Mouse (Mus musculus) hindbrain, embryonic 14.5 days (tissue): Measurements from ENCODE around the gene Olfr510. TPM values are rescaled to one million over a fixed set of nuclear protein-coding genes. Genes with fewer than 3 reads are reported as not detected.
"Not testable (repeated sequence)": the region's sequence is repeated elsewhere in the genome, so short reads cannot be mapped to it uniquely, and the experiment has no call there.

ENCODE experiments used
- ATAC-seq: fragments of 200-750 bp; cut with Nextera tagmentation; 2 replicates; pipeline ENCODE4 v1.8.0; 2017; ENCODE audit warnings: moderate number of reproducible peaks, mild to moderate bottlenecking, moderate TSS enrichment, moderate library complexity; ENCODE audit not compliant: low FRiP score
- DNase-seq: peaks from one replicate; pipeline ENCODE4 v3.0.0-alpha.2; 2015; ENCODE audit warnings: low spot score
- H3K27ac ChIP-seq: fragments of 300-500 bp; sonication (generic); 2 replicates; pipeline ENCODE4 v1.5.1; 2014; ENCODE audit warnings: mild to moderate bottlenecking, moderate library complexity
- H3K27me3 ChIP-seq: fragments of 300-500 bp; sonication (generic); 2 replicates; pipeline ENCODE4 v1.6.1; 2014; ENCODE audit warnings: mild to moderate bottlenecking, low read length, mixed read lengths; ENCODE audit not compliant: control insufficient read depth, insufficient read depth
- H3K36me3 ChIP-seq: fragments of 300-500 bp; sonication (generic); replicated peaks from 2 replicates; pipeline ENCODE4 v1.6.1; 2014; ENCODE audit not compliant: control insufficient read depth, insufficient read depth
- H3K4me1 ChIP-seq: fragments of 300-500 bp; sonication (generic); replicated peaks from 2 replicates; pipeline ENCODE4 v1.6.1; 2014; ENCODE audit warnings: antibody characterized with exemption, low read length, mixed read lengths; ENCODE audit not compliant: control insufficient read depth, insufficient read depth
- H3K4me2 ChIP-seq: fragments of 300-500 bp; sonication (generic); replicated peaks from 2 replicates; pipeline ENCODE4 v1.6.1; 2014; ENCODE audit warnings: mild to moderate bottlenecking, moderate library complexity
- H3K4me3 ChIP-seq: fragments of 300-500 bp; sonication (generic); replicated peaks from 2 replicates; pipeline ENCODE4 v1.5.1; 2014; ENCODE audit warnings: mild to moderate bottlenecking, low read length
- H3K9ac ChIP-seq: fragments of 300-500 bp; sonication (generic); 2 replicates; pipeline ENCODE4 v1.6.1; 2014
- H3K9me3 ChIP-seq: fragments of 300-500 bp; sonication (generic); 2 replicates; pipeline ENCODE4 v1.6.1; 2016; ENCODE audit warnings: low read length; ENCODE audit not compliant: control insufficient read depth
- WGBS: fragments of 180-500 bp; shearing (Covaris S2); extraction: QIAGEN DNeasy Blood & Tissue Kit; methylation state at CpG from one replicate; pipeline ENCODE4 v1.1.7; 2014; 5-methylcytosine and 5-hydroxymethylcytosine counted together
- polyA plus RNA-seq: library from polyadenylated mRNA; unstranded; fragments of >200 nt; fragmentation: Nextera tagmentation; extraction: Ambion mirVana; gene quantifications from 2 replicates; pipeline ENCODE4 v1.2.1, GENCODE M21; 2014

Olfr510 gene
- not detected in 2 replicates for polyA plus RNA-seq

- no peak for ATAC-seq
- no peak for DNase-seq
- Histone ChIP-seq H3K9me3 (no peaks in the 10 kb centered on the region), H3K27ac (no peak within 1 kb of the TSS), H3K4me2 (no peak within 1 kb of the TSS), H3K36me3 (no peaks in the 10 kb centered on the region), H3K4me1 (no peaks in the 10 kb centered on the region), H3K27me3 (no peaks in the 10 kb centered on the region), H3K9ac (no peak within 1 kb of the TSS), H3K4me3 (no peak within 1 kb of the TSS)
- 94% methylated on average over 1 of the region's 1 CpGs for WGBS
These were observed at the start of gene Olfr510 for GRCm38 (mm10) chr7:108666118-108666517. Olfr510 (plus strand) TSS chr7:108666418.

GRCm38 (mm10) chr7:108616781-108617180, 49.4 kb upstream of the Olfr510 start:
- H3K9ac ChIP-seq, ATAC-seq: not testable (repeated sequence)

GRCm38 (mm10) chr7:108621514-108621913, 44.7 kb upstream of the Olfr510 start, which contains the start of gene Olfr507:
Olfr507 (plus strand) TSS chr7:108621814.
- Histone ChIP-seq H3K36me3 (no peaks in the 10 kb centered on the region), H3K9ac (no peak within 1 kb of the TSS), H3K4me3 (no peak within 1 kb of the TSS), H3K27ac (no peak within 1 kb of the TSS), H3K9me3 (no peaks in the 10 kb centered on the region), H3K27me3 (no peaks in the 10 kb centered on the region), H3K4me1 (no peaks in the 10 kb centered on the region), H3K4me2 (no peak within 1 kb of the TSS)
- 85% methylated on average over 2 of the region's 2 CpGs for WGBS
- no peak for DNase-seq
- no peak for ATAC-seq

More at GRCm38 (mm10) chr7:108616781-108617180, 49.4 kb upstream of the Olfr510 start:
- not testable (repeated sequence) for H3K4me3 ChIP-seq, H3K9me3 ChIP-seq, DNase-seq, H3K4me2 ChIP-seq, H3K27me3 ChIP-seq, H3K27ac ChIP-seq, H3K36me3 ChIP-seq, H3K4me1 ChIP-seq
- WGBS: 69% methylated on average over 3 of the region's 3 CpGs

GRCm38 (mm10) chr7:108629694-108630093, 36.5 kb upstream of the Olfr510 start, which contains the start of gene Olfr508:
Olfr508 (plus strand) TSS chr7:108629994.
- H3K27me3 ChIP-seq: no peaks in the 10 kb centered on the region
- 87% methylated on average over 3 of the region's 3 CpGs for WGBS
- no peak within 1 kb of the TSS for H3K27ac ChIP-seq
- H3K4me3 ChIP-seq: no peak within 1 kb of the TSS
- no peak within 1 kb of the TSS for H3K9ac ChIP-seq
- H3K4me2 ChIP-seq: no peak within 1 kb of the TSS
- no peaks in the 10 kb centered on the region for H3K36me3 ChIP-seq
- DNase-seq (no peak), ATAC-seq (no peak)
- no peaks in the 10 kb centered on the region for H3K4me1 ChIP-seq
- no peaks in the 10 kb centered on the region for H3K9me3 ChIP-seq

- no peak for DNase-seq
- Histone ChIP-seq H3K4me2 (no peak within 1 kb of the TSS), H3K4me3 (no peak within 1 kb of the TSS), H3K4me1 (no peaks in the 10 kb centered on the region), H3K27me3 (no peaks in the 10 kb centered on the region), H3K9me3 (no peaks in the 10 kb centered on the region), H3K27ac (no peak within 1 kb of the TSS), H3K36me3 (no peaks in the 10 kb centered on the region), H3K9ac (no peak within 1 kb of the TSS)
- no peak for ATAC-seq
These were observed 14.4 kb upstream of the Olfr510 start, which contains the start of gene Olfr509 for GRCm38 (mm10) chr7:108651806-108652205. Olfr509 (minus strand) TSS chr7:108651906.

- Histone ChIP-seq H3K27ac (no peak overlapping the region), H3K9me3 (no peaks in the 10 kb centered on the region), H3K4me2 (no peak overlapping the region), H3K4me1 (no peaks in the 10 kb centered on the region), H3K36me3 (no peaks in the 10 kb centered on the region), H3K4me3 (no peak overlapping the region), H3K9ac (no peak overlapping the region), H3K27me3 (no peaks in the 10 kb centered on the region)
- DNase-seq (no peak), ATAC-seq (no peak)
- 91% methylated on average over 3 of the region's 3 CpGs for WGBS
These were observed 3.8 kb upstream of the Olfr510 start for GRCm38 (mm10) chr7:108662419-108662818.

- no peak overlapping the region for H3K4me2 ChIP-seq
- 77% methylated on average over 1 of the region's 1 CpGs for WGBS
- H3K27ac ChIP-seq: no peak overlapping the region
- no peaks in the 10 kb centered on the region for H3K36me3 ChIP-seq
- H3K27me3 ChIP-seq: no peaks in the 10 kb centered on the region
- no peaks in the 10 kb centered on the region for H3K4me1 ChIP-seq
- H3K9me3 ChIP-seq: no peaks in the 10 kb centered on the region
- no peak overlapping the region for H3K9ac ChIP-seq
- no peak for DNase-seq
- no peak for ATAC-seq
- H3K4me3 ChIP-seq: no peak overlapping the region
These were observed 4.8 kb downstream of the Olfr510 start for GRCm38 (mm10) chr7:108671058-108671457.

GRCm38 (mm10) chr7:108678886-108679285, 12.7 kb downstream of the Olfr510 start:
- no peak overlapping the region for H3K27ac ChIP-seq
- no peaks in the 10 kb centered on the region for H3K4me1 ChIP-seq
- no peaks in the 10 kb centered on the region for H3K9me3 ChIP-seq
- no peaks in the 10 kb centered on the region for H3K36me3 ChIP-seq
- 91% methylated on average over 4 of the region's 4 CpGs for WGBS
- no peak for ATAC-seq
- no peak for DNase-seq
- no peak overlapping the region for H3K4me2 ChIP-seq
- no peak overlapping the region for H3K4me3 ChIP-seq
- H3K27me3 ChIP-seq: no peaks in the 10 kb centered on the region
- H3K9ac ChIP-seq: no peak overlapping the region

- DNase-seq: no peak
- H3K27me3 ChIP-seq: no peaks in the 10 kb centered on the region
- H3K9me3 ChIP-seq: no peaks in the 10 kb centered on the region
- H3K36me3 ChIP-seq: no peaks in the 10 kb centered on the region
- no peak for ATAC-seq
- H3K4me3 ChIP-seq: no peak within 1 kb of the TSS
- H3K9ac ChIP-seq: no peak within 1 kb of the TSS
- no peaks in the 10 kb centered on the region for H3K4me1 ChIP-seq
- H3K27ac ChIP-seq: no peak within 1 kb of the TSS
- H3K4me2 ChIP-seq: no peak within 1 kb of the TSS
These were observed 46.8 kb downstream of the Olfr510 start, which contains the start of gene Olfr512 for GRCm38 (mm10) chr7:108713020-108713419. Olfr512 (plus strand) TSS chr7:108713320.
